Mouse (Mus musculus): ENCODE measurements at regions not wholly inside any gene's neighbourhood (a gene's known extent, or its start where the extent isn't known, plus 50 kb on each side); places are given as distances from the start of the nearest gene placed in this dataset.

DNA sequence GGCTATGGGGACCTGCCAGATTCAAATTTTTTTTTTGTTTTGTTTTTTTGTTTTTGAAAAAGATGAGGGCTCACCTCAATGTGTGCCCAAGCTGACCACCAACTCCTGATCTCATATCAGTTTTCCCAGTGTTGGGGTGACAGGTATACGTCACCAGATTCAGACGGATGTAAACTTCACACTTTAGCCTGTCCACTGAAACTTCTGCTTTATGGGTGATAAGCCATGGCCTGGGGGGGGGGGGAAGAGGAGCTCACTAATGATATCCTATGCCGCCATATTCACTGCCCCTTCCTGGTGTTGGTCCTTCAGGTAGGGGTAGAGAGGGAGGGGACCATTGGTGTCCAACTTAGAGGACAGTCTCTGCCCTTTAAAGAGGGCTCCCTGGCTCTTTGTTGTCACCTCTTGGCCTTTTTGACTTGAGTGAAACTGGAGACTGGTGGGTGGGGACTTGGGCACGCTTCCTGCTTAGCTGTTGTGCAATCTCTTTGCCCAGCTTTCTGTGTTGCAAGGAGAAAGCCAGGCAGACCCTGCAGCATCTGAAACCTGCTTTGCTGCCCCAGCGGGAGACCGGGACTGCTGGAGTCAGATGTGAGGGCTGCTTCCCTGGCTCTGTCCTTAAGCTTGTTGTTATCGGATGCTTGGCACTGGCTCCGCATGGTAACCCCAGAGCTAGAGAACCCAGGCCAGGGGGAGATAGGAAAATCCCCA lies 125.8 kb downstream of the Irx5 start:
- ATAC-seq (ENCODE audit: low FRiP score, low read depth), result no peak

DNA sequence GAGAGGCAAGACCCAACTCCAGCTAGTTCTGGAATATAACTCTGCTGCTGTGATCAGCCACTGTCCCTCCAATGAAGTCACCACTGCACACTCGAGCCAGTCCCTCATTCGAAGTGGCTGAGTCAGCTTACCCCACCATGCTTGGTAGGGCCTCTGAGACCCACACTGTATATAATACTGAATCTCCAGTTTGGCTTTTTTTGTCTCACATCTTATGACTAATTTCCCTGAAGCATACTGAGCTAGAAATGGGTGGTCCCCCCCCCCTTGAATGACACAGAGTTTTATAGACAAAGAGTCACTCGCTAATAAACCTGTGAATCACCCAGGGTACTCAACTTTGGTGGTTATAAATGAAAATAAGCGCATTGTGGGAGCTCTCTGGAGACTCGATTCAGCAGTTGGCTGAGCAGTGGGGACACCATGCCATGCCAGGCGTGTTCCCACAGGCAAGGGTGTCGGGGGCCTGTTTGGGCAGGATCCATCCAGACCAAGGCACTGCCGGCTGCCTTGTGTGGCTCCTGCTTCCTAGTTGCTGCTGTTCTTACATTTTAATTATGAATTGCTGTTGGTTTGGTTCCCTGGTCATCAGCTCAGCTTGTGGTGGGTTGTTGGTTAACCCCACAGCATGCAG lies 131.2 kb downstream of the Irx5 start:
- no peak overlapping the region for H3K27ac ChIP-seq (replicated peaks)
- H3K27me3 ChIP-seq, result no peaks in the 10 kb centered on the region
- WGBS, result 90% methylated on average over 8 of the region's 8 CpGs
- H3K4me3 ChIP-seq, result no peak overlapping the region
- no peaks in the 10 kb centered on the region for H3K36me3 ChIP-seq
- no peak overlapping the region for H3K9ac ChIP-seq (replicated peaks)
- ATAC-seq (ENCODE audit: low FRiP score, low read depth), result no peak
- H3K4me2 ChIP-seq (replicated peaks), result no peak overlapping the region
- peaks cover 3% of the 10 kb centered on the region; the same call in 1 of the 2 replicates for H3K4me1 ChIP-seq
- H3K9me3 ChIP-seq, result no peaks in the 10 kb centered on the region

More for the DNA sequence above, 125.8 kb downstream of the Irx5 start:
- no peak overlapping the region for H3K4me2 ChIP-seq (replicated peaks)
- 50% methylated on average over 8 of the region's 8 CpGs for WGBS
- no peak overlapping the region for H3K9ac ChIP-seq (replicated peaks)
- H3K4me1 ChIP-seq, result peaks cover 3% of the 10 kb centered on the region; the same call in 1 of the 2 replicates
- H3K27ac ChIP-seq (replicated peaks), result no peak overlapping the region
- no peaks in the 10 kb centered on the region for H3K36me3 ChIP-seq
- H3K4me3 ChIP-seq, result no peak overlapping the region
- no peaks in the 10 kb centered on the region for H3K9me3 ChIP-seq
- H3K27me3 ChIP-seq, result peaks cover 3% of the 10 kb centered on the region; the same call in 1 of the 2 replicates

DNA sequence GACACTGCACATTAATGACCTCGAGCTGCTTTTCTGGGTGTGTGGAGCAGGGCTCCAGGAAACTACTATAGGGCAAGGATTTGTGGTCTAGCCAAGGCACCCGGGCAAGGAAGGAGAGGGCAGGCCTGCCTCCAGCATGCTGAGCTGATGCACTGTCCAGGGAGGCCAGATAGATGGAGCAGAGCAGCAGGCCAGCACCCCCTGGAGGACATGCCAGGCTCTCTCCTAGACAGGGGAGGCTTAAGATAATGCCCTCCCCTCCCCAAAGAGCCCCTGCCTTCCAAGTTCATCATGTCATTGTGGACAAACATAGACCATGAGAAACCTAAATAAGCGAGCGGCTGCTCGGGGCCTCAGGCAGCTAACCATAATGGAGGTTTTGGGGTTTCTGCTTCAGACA lies 134.1 kb downstream of the Irx5 start:
- WGBS, result 83% methylated on average over 5 of the region's 5 CpGs
- H3K27me3 ChIP-seq, result no peaks in the 10 kb centered on the region
- H3K9ac ChIP-seq (replicated peaks), result no peak overlapping the region
- no peaks in the 10 kb centered on the region for H3K4me1 ChIP-seq
- H3K4me3 ChIP-seq, result no peak overlapping the region
- H3K36me3 ChIP-seq, result no peaks in the 10 kb centered on the region
- H3K27ac ChIP-seq (replicated peaks), result no peak overlapping the region
- no peak for ATAC-seq (ENCODE audit: low FRiP score, low read depth)
- no peak overlapping the region for H3K4me2 ChIP-seq (replicated peaks)
- H3K9me3 ChIP-seq, result no peaks in the 10 kb centered on the region

DNA sequence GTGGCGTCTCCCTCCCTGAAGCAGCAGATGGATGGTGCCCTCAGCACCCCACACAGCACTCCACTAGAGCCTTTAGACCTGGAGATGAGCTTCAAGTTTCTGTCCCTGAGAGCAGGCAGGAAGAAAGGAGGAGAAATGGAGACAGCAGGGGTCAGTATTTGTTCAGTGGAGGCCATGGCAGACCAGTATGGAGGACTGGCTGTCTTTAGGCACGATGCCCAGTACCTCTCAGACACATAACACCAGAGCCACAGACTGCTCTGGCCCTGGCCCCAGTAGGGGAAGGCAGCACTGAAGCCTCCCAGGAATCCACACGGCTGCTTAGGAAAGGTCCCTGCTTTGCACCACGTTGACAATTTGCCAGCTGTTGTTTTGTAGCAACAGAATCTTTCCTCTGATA lies 136.0 kb downstream of the Irx5 start:
- Histone ChIP-seq H3K4me1 (no peaks in the 10 kb centered on the region), H3K9ac (replicated peaks) (no peak overlapping the region), H3K4me2 (replicated peaks) (no peak overlapping the region), H3K27ac (replicated peaks) (no peak overlapping the region), H3K27me3 (no peaks in the 10 kb centered on the region), H3K9me3 (no peaks in the 10 kb centered on the region), H3K36me3 (no peaks in the 10 kb centered on the region), H3K4me3 (no peak overlapping the region)
- 66% methylated on average over 4 of the region's 4 CpGs for WGBS
- no peak for ATAC-seq (ENCODE audit: low FRiP score, low read depth)

DNA sequence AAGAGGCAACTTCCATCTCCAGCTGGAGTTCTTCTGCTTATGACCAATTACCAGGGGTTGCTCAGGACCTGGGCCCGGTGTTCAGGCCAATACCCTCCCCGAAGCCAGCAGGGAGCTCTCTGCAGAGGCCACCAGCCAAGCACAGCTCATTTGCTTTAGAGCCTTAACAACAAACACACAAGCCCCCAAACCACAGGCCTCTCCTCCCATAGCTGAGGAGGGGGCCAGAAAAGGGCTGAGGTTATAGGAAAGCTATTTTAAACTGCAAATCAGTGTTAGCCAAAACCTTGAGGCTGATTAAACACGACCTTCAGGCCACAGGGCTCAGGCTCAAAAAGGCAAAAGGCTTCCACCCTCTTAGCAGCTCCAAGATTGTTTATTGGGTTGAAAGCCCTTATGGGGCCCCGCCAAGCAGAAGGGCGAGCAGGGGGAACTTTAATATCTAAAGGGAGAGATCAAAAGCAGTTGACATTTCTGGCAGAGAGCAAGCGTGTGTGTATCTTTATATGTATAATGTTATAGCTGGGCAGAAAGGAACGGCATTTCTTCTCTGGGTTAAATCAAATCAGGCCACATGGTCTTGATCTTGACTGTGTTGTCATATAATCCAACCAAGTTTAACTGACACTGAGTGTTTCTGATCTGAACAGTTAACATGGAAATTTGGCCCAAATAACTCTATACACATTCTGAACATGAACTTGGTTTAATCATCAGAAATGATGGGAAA lies 148.3 kb downstream of the Irx5 start:
- Histone ChIP-seq H3K36me3 (no peaks in the 10 kb centered on the region), H3K9ac (replicated peaks) (no peak overlapping the region), H3K4me2 (replicated peaks) (no peak overlapping the region), H3K9me3 (no peaks in the 10 kb centered on the region), H3K27me3 (no peaks in the 10 kb centered on the region; the same call in 1 of the 2 replicates), H3K27ac (replicated peaks) (no peak overlapping the region), H3K4me1 (0 out of 2 replicates have a peak, but pooled peaks cover 2% of the 10 kb centered on the region), H3K4me3 (no peak overlapping the region)
- WGBS, result 58% methylated on average over 7 of the region's 7 CpGs
- ATAC-seq (ENCODE audit: low FRiP score, low read depth), result no peak

DNA sequence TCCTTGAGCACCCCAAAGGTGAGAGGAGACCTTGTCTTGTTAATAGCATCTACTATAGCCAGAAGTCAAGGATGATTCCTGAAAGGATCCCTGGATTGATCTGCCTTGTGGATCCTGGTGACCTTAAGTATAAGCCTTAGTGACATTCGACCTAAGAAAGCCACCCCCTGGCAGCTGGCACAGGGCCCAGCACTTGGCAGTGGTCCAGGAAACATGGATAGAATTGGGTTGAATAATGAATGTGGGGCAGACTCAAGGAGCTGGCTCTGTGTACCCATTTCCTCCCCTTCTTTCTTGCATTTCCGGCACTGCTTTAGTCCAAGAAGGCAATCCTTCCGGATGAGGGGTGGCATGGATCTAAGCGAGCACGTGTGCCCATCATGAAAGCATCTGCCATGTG lies 149.0 kb downstream of the Irx5 start:
- WGBS, result 84% methylated on average over 5 of the region's 5 CpGs
- no peak for ATAC-seq (ENCODE audit: low FRiP score, low read depth)

DNA sequence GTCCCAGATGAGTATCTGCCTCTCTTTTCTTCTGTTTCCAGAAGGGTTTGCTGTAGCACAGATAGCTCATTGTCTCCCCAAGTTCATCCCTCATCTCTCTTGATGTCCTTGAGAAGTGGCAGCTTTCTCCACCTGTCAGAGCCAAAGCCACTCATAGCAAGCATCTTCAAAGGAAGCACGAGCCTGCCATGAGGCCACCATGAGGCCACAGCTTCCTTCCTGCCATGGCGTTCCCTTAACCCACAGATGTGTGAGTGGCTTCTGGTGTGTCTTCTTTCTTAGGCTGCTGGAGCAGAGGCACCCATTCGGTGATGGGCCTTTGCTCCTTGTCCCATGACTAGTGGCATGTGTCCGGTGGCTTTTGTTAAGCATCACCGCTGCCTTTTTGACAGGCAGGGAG lies 149.5 kb downstream of the Irx5 start:
- Histone ChIP-seq H3K4me3 (no peak overlapping the region), H3K27me3 (no peaks in the 10 kb centered on the region; the same call in 1 of the 2 replicates), H3K4me2 (replicated peaks) (no peak overlapping the region), H3K27ac (replicated peaks) (no peak overlapping the region), H3K9me3 (no peaks in the 10 kb centered on the region), H3K36me3 (no peaks in the 10 kb centered on the region), H3K4me1 (0 out of 2 replicates have a peak, but pooled peaks cover 2% of the 10 kb centered on the region), H3K9ac (replicated peaks) (no peak overlapping the region)
- no peak for ATAC-seq (ENCODE audit: low FRiP score, low read depth)
- 91% methylated on average over 5 of the region's 5 CpGs for WGBS

More for the DNA sequence above, 149.0 kb downstream of the Irx5 start:
- Histone ChIP-seq H3K36me3 (no peaks in the 10 kb centered on the region), H3K4me3 (no peak overlapping the region), H3K27me3 (no peaks in the 10 kb centered on the region; the same call in 1 of the 2 replicates), H3K4me2 (replicated peaks) (no peak overlapping the region), H3K9me3 (no peaks in the 10 kb centered on the region), H3K27ac (replicated peaks) (no peak overlapping the region), H3K4me1 (0 out of 2 replicates have a peak, but pooled peaks cover 2% of the 10 kb centered on the region), H3K9ac (replicated peaks) (no peak overlapping the region)

DNA sequence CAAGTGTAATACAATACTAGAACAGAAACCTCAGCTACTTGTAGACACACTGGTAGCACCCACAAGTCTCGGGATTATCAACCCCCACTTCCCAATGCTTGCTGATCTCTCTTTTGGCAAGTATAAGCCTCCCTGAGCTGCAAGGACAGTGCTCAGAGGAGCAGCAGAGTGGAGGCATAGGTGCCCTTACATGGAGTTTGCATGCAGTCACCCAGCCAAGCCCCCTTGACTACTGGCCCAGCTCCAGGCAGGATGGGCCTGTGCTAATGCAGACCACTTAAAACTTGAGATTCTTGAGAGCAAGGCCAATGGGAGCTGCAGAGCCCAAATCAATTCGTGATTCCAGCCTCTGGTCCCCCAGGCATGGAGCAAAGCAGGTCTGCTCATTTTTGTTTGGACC lies 158.0 kb downstream of the Irx5 start:
- H3K9me3 ChIP-seq, result 0 out of 2 replicates have a peak, but pooled peaks cover 4% of the 10 kb centered on the region
- no peak overlapping the region for H3K4me2 ChIP-seq (replicated peaks)
- WGBS, result 81% methylated on average over 2 of the region's 2 CpGs
- H3K4me1 ChIP-seq, result no peaks in the 10 kb centered on the region
- no peak overlapping the region for H3K27ac ChIP-seq (replicated peaks)
- no peaks in the 10 kb centered on the region for H3K27me3 ChIP-seq
- H3K4me3 ChIP-seq, result no peak overlapping the region
- H3K36me3 ChIP-seq, result no peaks in the 10 kb centered on the region
- no peak overlapping the region for H3K9ac ChIP-seq (replicated peaks)
- ATAC-seq (ENCODE audit: low FRiP score, low read depth), result no peak

DNA sequence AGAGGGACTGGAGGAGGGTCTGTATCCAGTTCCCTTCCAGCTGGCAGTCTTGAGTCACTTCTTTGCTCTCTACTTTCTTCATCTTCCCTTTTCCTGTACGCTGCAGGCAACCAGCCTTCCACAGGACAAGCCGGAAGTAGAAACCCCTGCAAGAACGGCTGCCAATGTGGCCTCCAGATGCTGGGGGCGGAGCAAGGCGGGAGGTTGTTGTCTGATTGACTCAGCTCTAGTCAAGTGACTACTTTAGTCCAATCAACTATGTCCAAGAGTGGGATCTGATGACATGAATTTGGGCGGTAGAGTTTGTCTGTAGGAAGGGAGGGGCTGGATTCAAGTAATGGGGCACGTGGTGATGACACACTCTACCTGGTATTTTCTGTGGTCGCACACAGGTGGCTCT lies 156.1 kb upstream of the Irx6 start:
- Histone ChIP-seq H3K27me3 (no peaks in the 10 kb centered on the region), H3K4me2 (replicated peaks) (no peak overlapping the region), H3K27ac (replicated peaks) (no peak overlapping the region), H3K9me3 (0 out of 2 replicates have a peak, but pooled peaks cover 4% of the 10 kb centered on the region), H3K4me1 (no peaks in the 10 kb centered on the region), H3K4me3 (no peak overlapping the region), H3K36me3 (no peaks in the 10 kb centered on the region), H3K9ac (replicated peaks) (no peak overlapping the region)
- 89% methylated on average over 8 of the region's 8 CpGs for WGBS
- no peak for ATAC-seq (ENCODE audit: low FRiP score, low read depth)

DNA sequence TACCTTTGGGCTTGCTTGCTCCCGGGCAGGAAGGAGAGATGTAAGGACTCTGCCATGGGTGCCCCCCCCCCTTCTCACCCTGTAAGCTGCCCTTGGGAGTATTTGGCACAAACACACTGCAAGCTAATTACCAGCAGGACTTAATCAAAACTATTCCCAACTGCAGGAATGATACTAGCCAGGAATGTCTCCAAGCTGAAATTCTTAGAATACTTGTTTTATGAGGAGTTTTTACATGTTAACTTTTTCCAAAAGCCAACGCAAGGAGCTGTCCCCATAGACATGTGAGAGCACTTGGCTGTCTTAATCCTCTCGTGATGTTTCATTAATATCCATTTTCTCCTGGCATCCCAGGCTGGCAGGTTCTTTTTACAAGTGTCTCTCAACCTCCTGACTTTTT lies 155.6 kb upstream of the Irx6 start:
- no peak for ATAC-seq (ENCODE audit: low FRiP score, low read depth)
- WGBS, result 87% methylated on average over 3 of the region's 3 CpGs
- Histone ChIP-seq H3K27me3 (no peaks in the 10 kb centered on the region), H3K4me3 (no peak overlapping the region), H3K9ac (replicated peaks) (no peak overlapping the region), H3K36me3 (no peaks in the 10 kb centered on the region), H3K9me3 (0 out of 2 replicates have a peak, but pooled peaks cover 4% of the 10 kb centered on the region), H3K4me1 (no peaks in the 10 kb centered on the region), H3K4me2 (replicated peaks) (no peak overlapping the region), H3K27ac (replicated peaks) (no peak overlapping the region)

DNA sequence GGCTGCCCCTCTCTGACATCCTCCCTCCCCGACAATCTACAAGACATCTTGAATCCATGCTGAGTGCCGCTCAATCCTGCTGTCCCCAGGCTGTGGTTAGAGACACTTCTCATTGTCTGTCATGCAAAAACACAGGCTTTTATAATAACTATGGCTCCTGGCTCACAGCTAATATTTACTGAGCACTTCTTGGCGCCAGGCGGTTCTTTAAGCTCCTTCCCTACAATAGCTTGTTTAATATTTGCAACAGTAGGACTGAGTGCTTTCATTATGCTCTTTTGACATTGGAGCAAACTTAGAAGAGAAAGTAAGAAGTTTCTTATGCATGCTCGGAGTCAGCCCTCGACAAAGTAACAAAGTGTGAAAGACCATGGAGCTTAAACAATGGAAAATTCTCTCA lies 151.6 kb upstream of the Irx6 start:
- H3K9ac ChIP-seq (replicated peaks), result no peak overlapping the region
- no peaks in the 10 kb centered on the region for H3K36me3 ChIP-seq
- no peak overlapping the region for H3K27ac ChIP-seq (replicated peaks)
- 69% methylated on average over 6 of the region's 6 CpGs for WGBS
- H3K4me1 ChIP-seq, result no peaks in the 10 kb centered on the region
- H3K27me3 ChIP-seq, result no peaks in the 10 kb centered on the region
- H3K9me3 ChIP-seq, result 0 out of 2 replicates have a peak, but pooled peaks cover 4% of the 10 kb centered on the region
- H3K4me2 ChIP-seq (replicated peaks), result no peak overlapping the region
- H3K4me3 ChIP-seq, result no peak overlapping the region
- ATAC-seq (ENCODE audit: low FRiP score, low read depth), result no peak

DNA sequence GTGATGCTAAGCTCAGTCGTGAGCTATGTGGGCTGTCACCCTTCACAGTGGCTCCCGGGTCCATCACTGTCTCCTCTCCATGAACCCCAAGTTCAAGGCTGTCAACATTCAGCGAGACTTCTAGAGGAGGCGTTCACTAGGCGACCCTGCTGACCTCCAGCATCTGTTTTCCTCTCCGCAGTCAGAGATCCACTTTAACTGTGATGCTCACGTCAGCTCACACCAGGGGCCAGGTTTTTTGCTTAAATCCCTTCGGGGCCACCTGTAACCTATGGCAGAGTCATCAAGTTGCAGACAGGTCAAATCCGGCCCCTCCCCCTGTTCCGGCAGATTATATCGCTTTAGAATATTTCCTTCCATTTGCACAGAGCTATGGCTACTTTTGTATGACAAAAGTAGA lies 144.3 kb upstream of the Irx6 start:
- H3K4me3 ChIP-seq, result no peak overlapping the region
- no peaks in the 10 kb centered on the region for H3K4me1 ChIP-seq
- WGBS, result 71% methylated on average over 11 of the region's 11 CpGs
- H3K9ac ChIP-seq (replicated peaks), result no peak overlapping the region
- no peaks in the 10 kb centered on the region for H3K36me3 ChIP-seq
- no peaks in the 10 kb centered on the region for H3K27me3 ChIP-seq
- no peak overlapping the region for H3K4me2 ChIP-seq (replicated peaks)
- no peak overlapping the region for H3K27ac ChIP-seq (replicated peaks)
- ATAC-seq (ENCODE audit: low FRiP score, low read depth), result no peak
- no peaks in the 10 kb centered on the region for H3K9me3 ChIP-seq
